Mouse (Mus musculus): ENCODE data around the gene D6Wsu163e. TPM values are rescaled to one million over a fixed set of nuclear protein-coding genes. Genes with fewer than 3 reads are reported as not detected.

Gene D6Wsu163e
- 10 to 100 TPM; 11.0 to 11.3 TPM for total RNA-seq (2021)
- 3.8 and 8.1 TPM in 2 replicates for polyA plus RNA-seq (2012; rRNA removed)
- long read RNA-seq, transcript D6Wsu163e-201 (14 exons, 2,501 nt) = major isoform, 7 of 11 reads
- long read RNA-seq, partial matches to known transcripts = 3 of 11 reads
- long read RNA-seq, other reads (novel, unspliced or antisense) = 1 of 11 reads

- Histone ChIP-seq H3K27me3 (ENCODE audit: control insufficient read depth, insufficient read depth, low read length) (no peaks in the 10 kb centered on the region), H3K4me1 (ENCODE audit: control insufficient read depth, insufficient read depth, low read length) (peaks cover 2% of the 10 kb centered on the region; the same call in 1 of the 2 replicates), H3K36me3 (ENCODE audit: control insufficient read depth, insufficient read depth, low read length) (no peaks in the 10 kb centered on the region), H3K4me3 (peak within 1 kb of the TSS; percentile 72), H3K9ac (ENCODE audit: low read depth, low read length) (peak within 1 kb of the TSS; percentile 72), H3K79me2 (replicated peaks; ENCODE audit: control insufficient read depth, insufficient read depth, low read length) (peaks cover 2% of the 10 kb centered on the region; the same call in 1 of the 2 replicates), H3K27ac (peak within 1 kb of the TSS; percentile 98)
- intact Hi-C loops (cut with DNase I) = loop anchor here (2.0 to 5.0 kb wide), 3 partner anchors 91 to 508 kb away; partner anchors contain the start of genes Ndufa9 and Parp11
- under 1% methylated on average over 33 of the region's 33 CpGs for WGBS
- DNase-seq = peak; percentile 95 to 97
- TF ChIP-seq EP300 (IDR thresholded peaks at IDR 0.05; ENCODE audit: insufficient read depth, low read depth, low read length) (no peak), CTCF (IDR thresholded peaks at IDR 0.05) (no peak), POLR2A (IDR thresholded peaks at IDR 0.05; ENCODE audit: insufficient read depth, low read depth, low read length) (peak; percentile 70)
These were observed at the start of gene D6Wsu163e, which contains the start of gene Rad51ap1 for GRCm38 (mm10) chr6:126939487-126940171. Gene D6Wsu163e, plus strand, starts transcription at chr6:126939962. Gene Rad51ap1, minus strand, starts transcription at chr6:126939587.

- Histone ChIP-seq H3K27ac (no peak overlapping the region), H3K36me3 (ENCODE audit: control insufficient read depth, insufficient read depth, low read length) (no peaks in the 10 kb centered on the region), H3K27me3 (ENCODE audit: control insufficient read depth, insufficient read depth, low read length) (no peaks in the 10 kb centered on the region), H3K4me3 (no peak overlapping the region), H3K4me1 (ENCODE audit: control insufficient read depth, insufficient read depth, low read length) (no peaks in the 10 kb centered on the region), H3K9ac (ENCODE audit: low read depth, low read length) (no peak overlapping the region), H3K79me2 (replicated peaks; ENCODE audit: control insufficient read depth, insufficient read depth, low read length) (no peaks in the 10 kb centered on the region)
- TF ChIP-seq CTCF (IDR thresholded peaks at IDR 0.05) (no peak), EP300 (IDR thresholded peaks at IDR 0.05; ENCODE audit: insufficient read depth, low read depth, low read length) (no peak), POLR2A (IDR thresholded peaks at IDR 0.05; ENCODE audit: insufficient read depth, low read depth, low read length) (no peak)
- DNase-seq = no peak
- WGBS = 70% methylated on average over 4 of the region's 5 CpGs
- intact Hi-C loops (cut with DNase I) = no loop called here
These were observed 32.4 kb upstream of the D6Wsu163e start for GRCm38 (mm10) chr6:126907378-126907777.

GRCm38 (mm10) chr6:126907876-126908275 lies 31.9 kb upstream of the D6Wsu163e start:
- no peak overlapping the region for H3K9ac ChIP-seq (ENCODE audit: low read depth, low read length)
- H3K79me2 ChIP-seq (replicated peaks; ENCODE audit: control insufficient read depth, insufficient read depth, low read length) = no peaks in the 10 kb centered on the region
- H3K4me3 ChIP-seq = no peak overlapping the region
- H3K36me3 ChIP-seq (ENCODE audit: control insufficient read depth, insufficient read depth, low read length) = no peaks in the 10 kb centered on the region
- WGBS = 26% methylated on average over 3 of the region's 3 CpGs
- H3K27ac ChIP-seq = no peak overlapping the region
- TF ChIP-seq POLR2A (IDR thresholded peaks at IDR 0.05; ENCODE audit: insufficient read depth, low read depth, low read length) (no peak), CTCF (IDR thresholded peaks at IDR 0.05) (no peak), EP300 (IDR thresholded peaks at IDR 0.05; ENCODE audit: insufficient read depth, low read depth, low read length) (no peak)
- no peak for DNase-seq
- no peaks in the 10 kb centered on the region for H3K4me1 ChIP-seq (ENCODE audit: control insufficient read depth, insufficient read depth, low read length)
- no peaks in the 10 kb centered on the region for H3K27me3 ChIP-seq (ENCODE audit: control insufficient read depth, insufficient read depth, low read length)
- intact Hi-C loops (cut with DNase I) = no loop called here

GRCm38 (mm10) chr6:126910727-126911126 lies 29.0 kb upstream of the D6Wsu163e start:
- intact Hi-C loops (cut with DNase I) = no loop called here
- Histone ChIP-seq H3K27me3 (ENCODE audit: control insufficient read depth, insufficient read depth, low read length) (no peaks in the 10 kb centered on the region), H3K36me3 (ENCODE audit: control insufficient read depth, insufficient read depth, low read length) (no peaks in the 10 kb centered on the region), H3K79me2 (replicated peaks; ENCODE audit: control insufficient read depth, insufficient read depth, low read length) (no peaks in the 10 kb centered on the region), H3K4me3 (no peak overlapping the region), H3K4me1 (ENCODE audit: control insufficient read depth, insufficient read depth, low read length) (no peaks in the 10 kb centered on the region), H3K9ac (ENCODE audit: low read depth, low read length) (no peak overlapping the region), H3K27ac (no peak overlapping the region)
- no peak for DNase-seq
- TF ChIP-seq EP300 (IDR thresholded peaks at IDR 0.05; ENCODE audit: insufficient read depth, low read depth, low read length) = no peak
- TF ChIP-seq POLR2A (IDR thresholded peaks at IDR 0.05; ENCODE audit: insufficient read depth, low read depth, low read length) = no peak
- no peak for TF ChIP-seq CTCF (IDR thresholded peaks at IDR 0.05)
- 26% methylated on average over 4 of the region's 4 CpGs for WGBS

DNA sequence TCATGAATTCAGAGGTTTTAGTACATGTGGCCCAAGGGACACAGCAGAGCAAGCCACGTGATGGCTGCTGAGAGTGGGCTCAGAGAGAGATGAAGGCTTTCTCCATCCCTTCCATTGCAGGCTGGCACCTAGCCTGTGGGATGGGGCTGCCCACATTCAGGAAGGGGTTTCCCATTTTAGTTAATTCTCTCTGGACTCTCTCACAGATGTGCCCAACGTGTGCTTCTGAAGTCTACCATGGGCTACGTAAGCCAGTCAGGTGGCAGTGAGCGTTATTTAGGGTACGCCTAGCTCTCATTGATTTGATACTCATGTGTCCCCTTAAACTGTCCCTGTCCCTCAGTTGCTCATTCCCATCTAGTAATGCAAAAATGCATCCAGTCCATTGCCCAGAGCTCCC lies 24.8 kb upstream of the D6Wsu163e start:
- Histone ChIP-seq H3K79me2 (replicated peaks; ENCODE audit: control insufficient read depth, insufficient read depth, low read length) (no peaks in the 10 kb centered on the region), H3K9ac (ENCODE audit: low read depth, low read length) (no peak overlapping the region), H3K4me3 (no peak overlapping the region), H3K27ac (no peak overlapping the region), H3K27me3 (ENCODE audit: control insufficient read depth, insufficient read depth, low read length) (no peaks in the 10 kb centered on the region), H3K36me3 (ENCODE audit: control insufficient read depth, insufficient read depth, low read length) (no peaks in the 10 kb centered on the region), H3K4me1 (ENCODE audit: control insufficient read depth, insufficient read depth, low read length) (no peaks in the 10 kb centered on the region)
- TF ChIP-seq CTCF (IDR thresholded peaks at IDR 0.05) (no peak), EP300 (IDR thresholded peaks at IDR 0.05; ENCODE audit: insufficient read depth, low read depth, low read length) (no peak), POLR2A (IDR thresholded peaks at IDR 0.05; ENCODE audit: insufficient read depth, low read depth, low read length) (no peak)
- intact Hi-C loops (cut with DNase I) = no loop called here
- WGBS = 76% methylated on average over 5 of the region's 5 CpGs
- DNase-seq = no peak

All from heart, adult 2 months (tissue).